Mouse (Mus musculus): ENCODE measurements around the gene Fcf1. TPM values are rescaled to one million over a fixed set of nuclear protein-coding genes. Genes with fewer than 3 reads are reported as not detected.

The Fcf1 gene
- total RNA-seq (2015) (98.7 and 109 TPM in 2 replicates), total RNA-seq (2017) (88.8 and 107 TPM in 2 replicates)

DNA sequence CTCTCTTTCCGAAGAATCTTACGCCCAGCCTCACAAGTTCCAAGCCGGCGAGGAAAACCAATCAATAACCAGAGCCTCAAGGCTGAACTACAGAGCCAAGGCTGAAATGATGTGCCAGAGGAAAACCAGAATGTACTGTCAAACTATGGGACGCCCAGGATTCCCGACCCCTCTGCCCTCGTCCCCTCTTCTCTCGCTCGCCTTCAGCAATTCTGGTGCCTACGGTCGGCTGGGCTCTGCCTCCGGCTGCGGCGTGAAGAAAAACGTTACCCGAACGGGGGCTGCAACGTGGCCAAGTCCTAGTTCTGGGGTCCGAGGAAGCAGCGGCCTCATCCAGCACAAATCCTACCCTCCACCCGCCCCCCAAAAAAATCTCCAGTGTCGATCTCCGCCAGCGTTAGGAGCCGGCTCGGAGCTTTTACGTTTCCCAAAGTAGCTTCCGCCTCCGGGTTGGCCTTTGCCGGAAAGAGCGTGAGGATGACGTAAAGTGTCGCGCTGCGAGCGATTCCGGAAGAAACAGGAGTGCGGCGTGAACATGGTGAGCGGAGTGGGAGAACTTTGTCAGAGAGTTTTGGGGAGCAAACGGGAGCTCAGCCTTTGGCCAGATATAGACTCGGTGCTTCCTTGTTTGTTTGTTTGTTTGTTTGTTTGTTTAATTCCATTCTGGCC is at the start of gene Fcf1, which contains the start of gene Arel1:
Gene Fcf1, plus strand, starts transcription at position 470 of the 669 bp plus-strand sequence.
Gene Arel1, minus strand, starts transcription at position 473 of the 669 bp plus-strand sequence.
- ATAC-seq (ENCODE audit: poor library complexity, severe bottlenecking), result peak; percentile 95

DNA sequence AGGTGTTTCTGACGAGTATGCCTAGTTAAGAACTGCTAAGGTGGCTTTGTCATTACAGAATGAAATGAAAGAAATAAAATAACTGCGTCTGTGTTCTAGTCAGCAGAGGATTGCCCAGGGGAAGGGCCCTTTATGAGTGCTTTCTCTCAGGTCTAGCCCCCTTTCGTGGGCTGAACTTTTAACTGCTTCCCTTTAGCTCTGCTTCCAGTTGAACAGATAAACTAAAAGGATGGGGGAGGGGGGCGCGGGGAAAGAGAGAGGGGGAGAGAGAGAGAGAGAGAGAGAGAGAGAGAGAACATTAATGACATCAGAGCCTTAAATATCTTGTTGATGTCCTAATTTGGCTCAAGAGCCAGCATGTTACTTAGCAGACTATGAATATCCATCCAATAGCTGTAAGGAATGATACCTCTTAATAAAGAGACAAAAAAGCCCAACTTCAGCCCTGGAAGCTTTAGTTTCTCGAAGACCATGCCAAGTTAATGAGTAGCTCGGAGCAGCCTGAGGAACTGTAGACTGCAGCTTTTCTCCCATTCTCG is 48.7 kb upstream of the Fcf1 start:
- no peak for ATAC-seq (ENCODE audit: poor library complexity, severe bottlenecking)

DNA sequence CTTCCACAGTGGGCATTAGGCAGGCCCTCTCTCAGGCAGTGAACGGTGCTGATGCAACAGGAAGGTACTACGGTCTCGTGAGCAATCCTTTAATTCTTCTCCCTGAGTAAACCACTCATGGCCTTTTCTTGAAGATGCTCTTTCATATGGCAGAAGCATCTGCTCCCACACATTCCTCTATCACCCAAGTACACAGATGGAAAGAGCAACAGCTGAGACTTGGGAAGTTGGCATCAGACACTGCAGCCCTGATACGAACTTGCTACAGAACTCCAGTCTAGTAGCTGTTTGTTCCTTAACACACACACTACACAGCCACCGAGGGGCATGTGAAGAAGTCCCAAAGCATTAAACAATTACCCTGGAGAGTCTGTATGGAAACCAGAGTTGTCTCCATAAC is 46.4 kb upstream of the Fcf1 start:
- no peak for ATAC-seq (ENCODE audit: poor library complexity, severe bottlenecking)

DNA sequence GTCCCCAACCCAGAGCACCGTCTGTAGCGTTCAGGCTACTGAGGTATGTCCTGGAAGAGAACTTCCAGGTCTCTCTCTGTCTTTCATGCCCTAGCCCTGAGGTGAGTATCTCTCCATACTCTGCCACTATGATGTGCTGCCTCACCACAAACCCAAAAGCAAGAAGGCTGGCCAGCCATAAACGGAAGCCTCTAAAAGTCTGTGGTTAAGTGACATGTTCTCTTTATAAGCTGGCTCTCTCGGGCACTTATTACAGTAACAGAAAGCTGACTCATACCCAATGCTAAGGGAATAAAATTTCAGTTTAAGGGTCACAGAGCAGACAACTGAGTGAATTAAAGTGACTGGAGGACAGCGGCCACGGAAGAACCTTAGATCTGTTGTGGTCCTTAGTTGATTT is 44.2 kb upstream of the Fcf1 start:
- no peak for ATAC-seq (ENCODE audit: poor library complexity, severe bottlenecking)

DNA sequence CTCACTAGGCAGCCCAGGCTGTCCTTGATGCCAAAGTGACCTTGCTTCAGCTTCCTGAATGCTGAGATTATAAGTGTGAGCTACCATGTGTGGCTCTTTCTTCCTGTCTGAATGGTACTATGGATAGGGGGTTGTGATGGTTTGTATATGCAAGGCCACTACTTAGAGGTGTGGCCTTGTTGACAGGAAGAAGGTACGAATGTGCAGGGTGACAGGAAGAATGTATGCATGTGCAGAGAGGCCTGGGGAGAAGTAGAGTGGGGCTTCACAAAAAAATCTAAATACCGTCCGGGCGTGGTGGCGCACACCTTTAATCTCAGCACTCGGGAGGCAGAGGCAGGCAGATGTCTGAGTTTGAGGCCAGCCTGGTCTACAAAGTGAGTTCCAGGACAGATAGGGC is 38.5 kb upstream of the Fcf1 start:
- no peak for ATAC-seq (ENCODE audit: poor library complexity, severe bottlenecking)

DNA sequence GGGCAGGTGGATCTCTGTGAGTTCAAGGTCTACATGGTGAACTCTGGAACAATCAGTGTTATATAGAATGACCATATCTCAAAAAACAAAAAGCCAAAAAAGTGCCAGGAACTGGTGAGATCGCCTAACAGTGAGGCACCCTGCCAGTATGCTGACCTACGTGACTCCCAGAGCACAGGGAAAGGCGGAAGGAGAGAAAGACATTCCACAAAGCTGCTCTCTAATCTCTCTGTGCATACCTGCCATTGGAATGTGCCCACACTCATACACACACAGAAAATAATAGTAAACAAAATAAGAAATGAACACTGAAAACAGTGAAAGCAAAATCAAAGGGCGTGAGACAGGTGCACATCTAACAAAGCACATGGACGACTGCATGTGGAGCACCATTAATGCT is 35.4 kb upstream of the Fcf1 start:
- ATAC-seq (ENCODE audit: poor library complexity, severe bottlenecking), result no peak

DNA sequence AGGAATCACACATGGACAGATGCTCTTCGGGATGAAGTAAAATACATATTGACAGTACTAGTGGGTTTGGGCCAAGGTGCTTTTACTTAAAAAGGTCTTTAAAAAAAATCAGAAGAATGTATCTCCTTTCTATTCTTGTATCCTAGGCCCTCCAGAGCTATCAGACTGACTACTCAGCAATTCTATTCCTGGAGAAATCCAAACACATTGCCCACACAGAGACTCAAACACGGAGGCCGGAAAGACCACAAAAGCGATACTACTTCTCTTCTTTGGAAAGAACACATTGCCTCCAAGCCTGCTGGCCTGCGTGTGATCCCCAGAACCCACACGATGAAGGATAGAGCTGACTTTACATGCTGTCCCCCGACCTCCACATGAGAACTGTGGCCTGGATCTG is 31.6 kb upstream of the Fcf1 start:
- no peak for ATAC-seq (ENCODE audit: poor library complexity, severe bottlenecking)

DNA sequence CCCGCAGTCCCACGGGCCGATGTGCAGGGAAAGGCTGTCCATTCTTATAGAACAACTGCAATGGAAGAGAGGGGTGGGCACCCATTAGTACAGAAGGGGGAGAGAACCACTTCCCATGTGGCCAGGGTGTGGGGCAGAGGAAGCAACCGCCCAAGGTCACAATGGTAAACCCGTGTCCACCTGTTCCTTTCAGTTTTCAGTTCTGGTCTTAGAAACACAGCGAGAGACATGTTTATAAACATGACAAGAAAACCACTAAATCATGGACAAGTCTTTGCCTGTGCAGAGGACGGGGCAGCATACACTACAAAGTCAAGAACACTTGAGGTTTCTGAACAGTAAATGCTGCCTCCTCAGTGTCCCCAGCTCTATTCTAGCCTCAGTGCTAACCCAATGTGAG is 30.4 kb upstream of the Fcf1 start:
- no peak for ATAC-seq (ENCODE audit: poor library complexity, severe bottlenecking)

DNA sequence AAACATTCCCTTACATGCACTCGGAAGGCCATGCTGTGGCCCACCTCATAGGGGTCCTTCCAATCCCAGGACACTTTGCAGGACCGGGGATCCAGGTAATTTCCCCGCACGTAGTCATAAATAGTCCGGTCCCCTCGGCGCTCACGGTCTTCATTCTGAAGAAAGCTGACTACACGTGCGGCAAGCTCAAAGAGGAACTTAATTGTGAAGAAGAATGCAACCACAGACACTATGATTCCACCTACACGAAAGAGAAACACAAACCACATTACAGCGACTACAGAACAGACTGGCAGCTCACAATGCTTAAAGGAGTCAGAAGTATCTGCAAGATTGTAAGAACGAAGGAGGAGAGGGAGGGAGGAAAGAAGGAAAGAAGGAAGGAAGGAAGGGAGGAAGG is 29.0 kb upstream of the Fcf1 start:
- no peak for ATAC-seq (ENCODE audit: poor library complexity, severe bottlenecking)

DNA sequence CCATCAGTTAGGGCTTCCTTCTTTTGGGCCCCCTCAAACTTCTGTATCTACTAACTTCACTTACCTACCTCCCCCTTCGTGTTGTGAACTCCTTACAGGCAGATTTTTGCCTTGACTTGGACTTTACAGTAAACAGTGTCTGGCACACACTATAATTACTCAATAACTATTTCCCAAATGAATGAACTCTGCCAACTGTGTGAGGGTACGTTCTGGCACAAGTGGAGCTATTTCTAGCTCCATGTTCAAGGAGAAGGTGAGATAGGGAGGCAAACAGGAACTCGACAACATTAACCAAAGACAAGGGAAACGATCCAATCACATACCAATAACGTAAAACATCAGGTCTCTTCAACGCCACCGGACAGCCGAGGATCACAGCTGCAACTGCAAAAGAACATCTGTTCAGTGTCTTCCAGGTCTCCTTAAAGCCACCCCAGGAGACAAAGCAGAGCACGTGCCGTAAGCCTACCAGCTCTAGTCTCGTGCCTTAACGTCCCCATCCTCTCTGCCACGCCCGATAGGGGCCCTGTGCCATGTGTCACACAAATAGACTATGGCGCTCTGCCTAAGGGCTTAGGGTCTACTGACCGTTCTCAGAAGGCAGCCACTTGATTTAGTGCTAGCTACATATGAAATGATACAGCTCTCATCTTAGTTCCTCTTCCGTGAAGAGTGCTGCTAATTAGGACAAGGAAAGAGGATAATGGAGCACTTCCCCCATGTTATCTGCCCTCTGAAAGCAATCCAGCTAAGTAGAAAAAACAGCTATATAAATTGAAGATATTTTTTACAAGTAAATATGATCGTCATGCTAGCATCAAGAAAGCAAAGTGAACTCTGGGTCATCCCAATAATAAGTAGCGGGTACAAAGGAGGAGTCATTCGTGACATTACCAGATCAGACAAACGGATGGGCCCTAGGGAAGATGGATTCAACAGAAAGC is 27.4 kb upstream of the Fcf1 start:
- no peak for ATAC-seq (ENCODE audit: poor library complexity, severe bottlenecking)

DNA sequence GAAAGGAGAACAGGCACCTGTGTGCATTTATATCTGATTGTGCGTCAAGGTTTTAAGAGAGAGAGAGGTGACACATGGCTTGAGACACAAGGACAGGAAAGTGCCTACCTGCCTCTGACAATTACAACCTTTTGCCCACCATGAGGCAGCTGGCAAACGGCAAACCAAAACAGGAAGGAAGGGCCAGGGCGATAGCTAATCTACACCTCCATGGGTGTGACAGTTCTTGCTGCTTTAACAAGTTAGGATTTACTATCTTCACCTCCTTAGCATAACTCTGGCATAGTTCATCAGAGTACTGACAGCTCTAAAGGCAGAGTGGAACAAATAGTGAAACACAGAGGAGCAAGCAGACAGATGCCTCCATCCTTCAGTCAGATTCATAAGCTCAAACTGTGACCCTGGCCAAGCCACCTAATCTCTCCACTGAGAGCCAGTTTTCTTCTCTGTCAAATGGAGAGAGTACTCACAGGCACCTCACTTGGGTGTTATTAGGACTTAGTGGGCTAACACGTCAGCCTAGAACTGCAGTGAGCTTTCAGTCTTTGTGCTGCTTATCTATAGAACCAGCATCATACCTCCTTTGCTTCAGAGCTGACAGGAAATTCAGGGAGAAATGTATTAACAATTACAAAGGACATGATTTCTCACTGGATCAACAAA is 26.4 kb upstream of the Fcf1 start:
- no peak for ATAC-seq (ENCODE audit: poor library complexity, severe bottlenecking)

DNA sequence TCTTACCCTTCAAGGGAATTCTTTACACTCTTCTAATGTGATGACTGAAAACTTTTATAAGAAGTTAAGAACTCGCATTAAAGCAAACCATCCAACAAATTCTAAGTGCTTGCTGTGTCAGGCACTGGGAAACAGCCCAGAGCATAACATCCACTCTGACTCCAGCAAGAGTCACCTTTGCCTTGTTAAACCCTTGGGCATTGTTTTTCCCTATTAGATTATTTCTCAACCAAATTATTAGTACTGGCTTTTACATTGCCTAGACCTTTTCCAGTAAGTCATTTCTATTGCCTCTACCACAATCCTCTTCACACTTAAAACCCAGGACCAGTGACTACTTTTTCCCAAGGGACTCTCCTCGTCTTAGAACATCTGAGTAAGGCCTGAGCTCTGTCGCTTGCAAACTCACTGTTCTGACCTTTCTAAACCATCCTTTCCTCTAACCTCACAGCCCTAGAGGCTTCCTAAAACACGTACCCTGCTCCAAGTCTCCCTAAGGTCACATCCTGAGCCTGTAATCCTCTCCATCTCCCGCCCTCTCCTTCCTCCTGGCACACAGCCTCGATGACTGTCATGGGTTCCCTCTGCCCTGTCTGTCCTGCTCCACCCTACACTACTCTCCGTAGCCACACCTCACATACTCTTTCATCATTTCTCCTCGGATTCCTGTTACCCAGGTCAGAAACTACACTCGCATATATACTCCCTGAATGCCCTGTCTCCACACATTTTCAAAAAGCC is 25.7 kb upstream of the Fcf1 start:
- ATAC-seq (ENCODE audit: poor library complexity, severe bottlenecking), result no peak

DNA sequence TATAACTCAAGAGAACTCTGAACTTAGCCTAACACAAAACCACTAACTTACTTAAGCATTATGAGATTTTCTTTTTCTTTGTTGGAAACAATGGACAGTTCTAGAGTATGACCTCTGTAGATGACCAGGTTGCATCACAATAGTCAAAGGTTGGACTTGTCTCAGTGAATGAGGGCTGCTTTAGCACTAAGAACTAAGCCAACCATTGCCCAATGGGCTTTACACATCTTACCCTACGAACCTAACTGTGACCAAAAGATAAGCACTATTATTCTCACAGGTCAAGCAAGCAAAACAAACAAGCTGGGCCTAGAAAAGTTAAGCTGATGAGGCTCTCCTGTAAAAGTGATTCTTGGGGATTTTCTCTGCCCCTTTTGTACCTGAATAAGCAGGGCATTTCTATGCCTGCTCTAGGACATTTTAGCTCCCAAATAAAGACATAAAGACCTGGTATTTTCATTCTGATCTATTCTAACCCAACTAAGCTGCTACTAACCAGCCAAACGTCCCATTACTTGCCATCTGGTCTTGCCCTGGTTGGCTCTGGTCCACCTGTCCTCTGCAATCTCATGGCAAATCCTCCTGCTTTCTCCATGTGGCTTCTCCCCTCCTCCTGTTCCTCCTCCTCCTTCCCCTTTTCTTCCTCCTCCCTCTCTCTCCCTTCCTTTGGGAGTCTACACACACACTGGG is 22.7 kb upstream of the Fcf1 start:
- no peak for ATAC-seq (ENCODE audit: poor library complexity, severe bottlenecking)

DNA sequence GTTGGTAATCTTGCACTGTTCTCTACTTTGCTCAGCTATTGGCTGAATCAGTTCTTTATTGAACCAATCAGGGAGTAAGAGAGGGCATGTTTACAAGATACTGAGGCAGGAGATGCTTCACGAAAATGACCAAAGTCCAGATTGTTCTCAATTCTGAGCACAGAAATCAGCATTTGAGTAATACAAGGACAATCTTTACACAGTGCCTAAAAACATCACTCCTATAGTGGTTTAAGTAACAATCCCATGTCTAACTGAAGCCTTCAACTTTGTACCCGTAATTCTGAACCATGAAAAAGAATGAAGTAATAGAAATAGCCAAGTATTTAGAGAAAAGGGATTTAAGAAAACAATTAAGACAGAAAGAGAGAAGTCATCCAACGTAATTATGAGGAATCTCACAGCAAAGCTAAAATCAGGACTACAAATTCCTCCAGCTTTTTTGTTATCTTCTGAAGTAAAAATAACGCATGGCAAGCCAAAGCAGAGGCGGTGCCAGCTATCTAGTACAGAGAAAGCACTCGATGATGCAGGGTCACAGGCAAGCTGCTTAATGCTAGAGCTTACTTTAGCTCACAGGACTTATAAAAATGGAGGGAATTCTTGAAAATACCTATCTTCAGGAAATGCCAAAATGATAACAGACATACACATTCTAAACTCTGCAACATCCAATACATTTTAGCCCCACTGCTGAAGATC is 22.0 kb upstream of the Fcf1 start:
- ATAC-seq (ENCODE audit: poor library complexity, severe bottlenecking), result no peak

DNA sequence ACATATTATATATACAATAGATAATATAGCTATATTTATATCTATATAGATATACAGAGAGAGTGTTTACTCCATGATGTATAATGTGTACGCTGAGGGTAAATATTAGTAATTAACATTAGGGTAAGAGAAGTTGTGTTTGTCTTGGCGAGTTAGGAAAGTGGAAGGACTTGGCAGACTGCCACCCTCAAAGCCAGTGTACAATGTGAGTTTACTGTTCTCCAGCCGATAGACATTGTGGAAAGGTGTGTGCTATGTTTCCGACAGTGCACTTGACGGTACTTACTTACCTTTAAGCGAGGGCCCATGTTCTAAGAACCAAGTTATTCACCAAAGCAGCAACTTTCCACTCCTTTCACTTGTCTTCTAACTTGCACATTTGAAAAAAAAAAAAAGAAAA is 19.9 kb upstream of the Fcf1 start:
- ATAC-seq (ENCODE audit: poor library complexity, severe bottlenecking), result no peak

DNA sequence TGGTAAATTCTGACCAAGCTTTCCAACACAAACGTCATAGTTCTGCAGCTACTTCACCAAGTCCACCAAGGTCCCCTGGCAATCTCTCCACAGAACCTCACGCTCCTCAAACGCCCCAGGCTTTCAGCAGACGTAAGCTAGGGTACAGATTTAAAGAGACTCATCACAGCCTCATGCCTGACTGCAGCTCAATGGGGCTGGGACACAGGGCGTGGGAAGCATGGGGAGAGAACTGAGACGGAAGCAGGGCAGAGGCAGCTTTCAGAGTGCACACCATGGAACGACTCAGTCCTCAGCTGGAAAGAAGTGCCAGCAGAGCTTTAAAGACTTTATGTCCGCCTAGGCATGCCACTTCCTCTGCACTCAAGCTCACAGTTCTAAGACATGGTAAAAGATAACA is 19.2 kb upstream of the Fcf1 start:
- no peak for ATAC-seq (ENCODE audit: poor library complexity, severe bottlenecking)

DNA sequence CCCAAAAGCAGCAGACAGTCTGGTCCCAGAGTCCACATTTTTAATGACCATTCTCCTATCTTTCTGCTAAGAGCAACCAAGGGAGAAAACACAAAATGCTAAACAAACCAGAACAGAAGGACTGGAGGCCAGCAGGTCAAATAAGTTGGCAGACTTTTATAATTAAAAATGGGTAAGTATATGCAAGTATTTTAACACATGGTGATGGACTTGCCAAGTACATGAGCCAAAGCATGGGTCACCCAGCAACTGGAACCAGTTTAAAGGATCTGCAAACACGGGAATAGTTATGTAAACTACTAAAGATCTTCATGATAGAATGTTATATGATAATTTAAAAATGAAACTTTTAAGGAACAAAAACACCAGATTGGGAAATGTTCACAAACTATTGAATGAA is 18.3 kb upstream of the Fcf1 start:
- ATAC-seq (ENCODE audit: poor library complexity, severe bottlenecking), result no peak

DNA sequence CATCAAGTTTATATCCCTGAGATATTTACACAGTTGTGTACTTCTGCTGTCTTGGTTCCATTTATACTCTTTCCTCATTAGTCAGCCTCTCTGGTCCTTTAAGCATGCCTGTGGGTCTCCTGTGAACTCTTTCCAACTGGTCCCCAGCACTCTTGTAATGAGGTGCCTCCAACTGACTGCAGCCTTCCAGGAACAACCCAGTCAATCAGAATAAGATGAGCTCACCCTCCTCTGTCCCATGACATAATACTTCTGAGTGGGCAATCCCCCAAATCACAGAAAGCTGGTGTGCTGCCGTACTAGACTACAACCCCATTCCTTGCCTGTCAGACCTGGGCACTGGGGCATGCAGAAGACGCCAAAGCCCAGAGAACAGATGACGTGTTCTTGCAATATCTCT is 14.4 kb upstream of the Fcf1 start:
- no peak for ATAC-seq (ENCODE audit: poor library complexity, severe bottlenecking)

DNA sequence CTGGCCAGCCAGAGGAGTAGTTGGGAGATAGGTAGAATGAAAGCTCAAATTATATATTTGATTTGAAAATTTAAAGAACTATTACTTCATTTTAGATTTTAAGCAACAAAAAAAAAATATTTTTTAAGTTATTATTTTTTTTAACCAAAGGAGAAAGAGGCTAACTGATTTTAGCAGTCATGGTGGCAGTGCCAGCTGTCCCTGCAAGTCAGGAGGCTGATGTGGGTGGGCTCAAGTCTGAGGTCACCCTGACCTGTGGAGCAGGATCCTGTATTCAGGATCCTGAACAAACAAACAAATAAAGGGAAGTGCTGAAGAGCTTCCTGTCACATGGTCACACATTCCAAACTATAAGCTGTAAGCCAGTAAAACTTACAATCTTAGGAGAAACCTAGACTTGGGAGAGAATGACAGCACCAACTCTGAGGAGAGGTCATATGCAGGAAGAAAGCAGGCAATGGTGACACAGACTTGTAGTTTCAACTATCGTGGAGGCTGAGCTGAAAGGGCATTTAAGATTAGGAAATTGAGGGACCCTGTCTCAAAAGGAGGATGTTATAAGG is 11.8 kb upstream of the Fcf1 start:
- no peak for ATAC-seq (ENCODE audit: poor library complexity, severe bottlenecking)

Measured in megakaryocyte, adult 5-6 weeks (primary cell).